Mouse (Mus musculus): Measurements from ENCODE around the gene Gm9008.
"Not testable (repeated sequence)": the region's sequence is repeated elsewhere in the genome, so short reads cannot be mapped to it uniquely, and the experiment has no call there.

Gene Gm9008

DNA sequence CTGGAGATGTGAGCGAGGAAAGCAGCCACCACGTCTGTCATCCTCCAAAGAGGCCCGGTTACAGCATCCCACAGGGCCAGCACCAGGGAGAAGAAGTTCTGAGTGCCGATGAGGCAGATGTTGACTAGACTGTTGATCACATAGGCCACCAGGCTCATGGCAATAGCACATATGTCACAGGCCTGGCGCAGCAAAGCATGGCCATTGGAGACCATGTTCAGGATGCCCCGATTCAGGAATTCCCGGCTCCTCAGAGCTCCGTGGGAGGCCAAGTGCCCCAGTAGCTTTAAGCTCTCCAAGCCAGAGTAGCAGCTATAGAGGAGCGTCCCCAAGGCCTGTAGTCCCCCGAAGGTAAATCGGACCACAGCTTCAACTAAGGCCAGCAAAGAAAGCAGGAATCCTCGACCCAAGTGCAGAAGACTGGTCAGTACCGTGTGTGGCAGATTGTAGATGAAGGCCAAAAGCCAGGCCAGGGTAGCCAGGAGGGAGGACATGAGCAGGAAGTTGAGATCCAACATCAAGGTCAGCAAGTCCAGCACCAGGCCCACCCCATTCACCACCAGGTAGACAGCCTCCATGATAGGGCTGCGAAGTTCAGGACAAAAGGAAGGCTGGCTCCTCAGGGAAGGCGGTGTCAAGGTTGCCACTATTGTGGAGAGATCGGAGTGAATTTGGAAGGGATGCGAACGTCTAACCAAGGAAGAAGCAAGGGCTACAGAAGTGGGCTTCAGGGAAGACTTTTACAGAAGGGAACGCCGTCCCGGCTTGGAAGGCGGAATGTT lies at the start of gene Gm9008:
Gm9008 (minus strand) TSS at position 731 of the 782 bp plus-strand sequence.
- not testable (repeated sequence) for DNase-seq

DNA sequence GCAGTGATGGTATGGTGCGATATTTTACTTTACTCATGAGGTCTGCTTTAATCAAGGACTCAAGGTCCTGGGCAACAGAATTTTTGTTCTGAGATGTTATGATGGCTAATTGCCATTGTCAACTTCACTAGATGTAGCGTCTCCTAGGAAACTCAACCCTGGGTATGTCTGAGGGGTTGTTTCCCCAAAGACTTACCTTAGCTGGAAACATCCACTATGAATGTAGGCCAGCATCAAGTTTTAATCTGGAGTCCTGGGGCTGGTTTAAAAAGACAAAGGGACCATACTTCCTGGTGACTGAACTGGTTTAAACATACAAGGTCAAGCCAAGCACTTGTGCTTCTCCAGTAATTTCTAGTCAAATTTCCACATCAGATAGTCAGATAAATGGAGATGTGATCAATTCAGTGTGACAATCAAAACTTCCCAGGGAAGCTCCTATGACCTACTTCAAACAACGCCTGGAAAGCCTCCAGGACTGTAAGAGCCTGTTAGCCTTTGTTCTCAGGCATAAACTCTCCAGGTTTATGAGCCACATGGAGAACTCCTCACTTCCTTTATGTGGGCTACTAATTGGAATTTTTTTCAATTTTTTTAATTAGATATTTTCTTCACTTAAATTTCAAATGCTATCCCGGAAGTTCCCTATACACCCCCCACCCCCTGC lies 24.5 kb upstream of the Gm9008 start:
- DNase-seq = no peak

DNA sequence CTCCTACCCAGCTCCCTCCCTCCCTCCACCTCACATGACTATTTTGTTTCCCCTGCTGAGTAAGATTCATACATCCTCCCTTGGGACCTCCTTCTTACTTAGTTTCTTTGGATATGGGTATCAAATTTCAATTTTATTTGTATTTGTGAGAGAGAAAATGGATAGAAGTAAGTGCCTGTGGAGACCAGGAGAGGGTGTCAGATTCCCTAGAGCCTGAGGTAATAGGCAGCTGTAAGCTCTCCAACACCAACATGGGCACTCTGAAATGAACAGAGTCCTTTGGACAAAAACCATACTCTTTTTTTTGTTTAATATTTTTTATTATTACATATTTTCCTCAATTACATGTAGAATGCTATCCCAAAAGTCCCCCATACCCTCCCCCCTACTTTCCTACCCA lies 12.6 kb upstream of the Gm9008 start:
- no peak for DNase-seq

DNA sequence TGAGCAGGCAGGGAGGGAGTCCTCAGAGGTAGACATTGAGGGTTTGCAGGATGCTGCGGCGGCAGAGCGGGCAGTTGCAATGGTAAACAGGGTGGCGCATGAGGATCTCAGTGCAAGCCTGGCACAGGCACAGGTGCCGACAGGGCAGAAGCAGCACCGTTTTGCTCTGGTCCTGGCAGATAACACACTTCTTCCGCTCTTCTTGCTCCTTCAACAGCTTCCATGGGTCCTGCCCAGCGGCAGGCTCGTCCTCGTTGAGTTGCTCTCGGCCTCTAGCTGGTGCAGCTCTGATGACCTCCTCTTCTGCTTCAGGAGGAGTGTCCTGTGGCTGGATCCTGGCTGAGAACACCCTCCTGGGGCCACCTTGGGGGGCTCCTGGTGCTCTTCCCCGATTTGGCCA lies 1.2 kb downstream of the Gm9008 start:
- DNase-seq = peak in 1 of 2 experiments; percentile 3

DNA sequence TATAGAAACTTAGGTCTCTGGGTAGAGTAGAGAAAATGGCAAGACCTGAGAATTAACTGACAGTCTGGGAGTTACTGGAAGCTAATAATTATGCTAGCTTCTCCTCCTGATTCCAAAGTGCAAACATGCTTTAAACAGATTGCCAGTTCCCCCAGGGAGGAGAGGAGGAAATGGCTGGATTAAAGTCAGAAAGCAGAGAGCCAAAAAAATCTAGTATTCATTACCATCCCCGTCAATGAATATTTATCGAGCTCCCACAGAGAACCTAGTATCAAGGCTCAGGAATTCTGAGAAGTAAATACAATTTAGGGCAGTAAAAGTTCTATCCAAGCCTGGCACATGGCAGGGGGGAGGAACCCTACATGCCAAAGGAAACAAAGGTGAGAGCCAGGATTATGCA lies 29.4 kb downstream of the Gm9008 start:
- peak; percentile 16 to 63 for DNase-seq
